Mouse (Mus musculus): ENCODE data around the gene Foxn1. TPM values are rescaled to one million over a fixed set of nuclear protein-coding genes. Genes with fewer than 3 reads are reported as not detected.

Foxn1 gene
- total and polyA plus RNA-seq, 2 experiments from 2014 or later = not detected

DNA sequence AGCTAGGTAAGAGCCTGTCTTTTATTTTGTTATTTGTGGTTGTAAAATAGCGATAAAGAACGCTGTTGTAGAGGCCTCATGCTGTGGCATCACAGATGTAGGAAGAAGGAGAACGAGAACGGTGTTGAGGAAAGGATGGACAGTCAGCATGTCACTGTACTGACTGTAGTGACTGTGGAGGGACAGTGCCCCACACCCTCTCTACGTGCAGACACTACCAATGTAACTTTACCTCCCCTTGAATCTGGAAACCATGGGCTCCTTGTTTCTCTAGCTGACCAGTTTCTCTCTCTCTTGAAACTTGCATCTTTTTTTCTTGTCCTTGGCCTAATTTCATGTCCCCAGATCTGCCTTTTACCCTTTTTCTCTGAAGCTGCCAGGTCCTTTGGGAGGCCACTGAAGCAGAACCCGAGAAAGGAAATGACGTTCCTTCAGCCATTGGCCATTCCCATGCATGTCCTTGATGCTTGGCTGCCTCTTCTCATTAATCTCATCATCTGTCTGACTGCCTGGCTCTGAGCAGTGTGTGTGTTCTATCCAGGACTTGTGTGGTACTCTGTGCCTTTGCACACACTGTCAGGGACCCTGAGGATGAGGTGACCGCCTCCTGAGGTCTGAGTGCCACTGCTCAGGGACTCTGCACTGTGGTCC lies 75.4 kb downstream of the Foxn1 start:
- no peaks in the 10 kb centered on the region for H3K4me1 ChIP-seq (ENCODE audit: control insufficient read depth, insufficient read depth)
- no peaks in the 10 kb centered on the region for H3K9me3 ChIP-seq (replicated peaks; ENCODE audit: control insufficient read depth, low read length)
- no peak for TF ChIP-seq EP300 (IDR thresholded peaks at IDR 0.05; ENCODE audit: low read depth)
- no peak for TF ChIP-seq CTCF (IDR thresholded peaks at IDR 0.05; ENCODE audit: low read depth)
- H3K4me3 ChIP-seq (ENCODE audit: low read depth, low read length) = no peak overlapping the region
- DNase-seq (ENCODE audit: low spot score) = no peak
- H3K27me3 ChIP-seq (ENCODE audit: control insufficient read depth, insufficient read depth, low read length) = no peaks in the 10 kb centered on the region
- H3K4me2 ChIP-seq (ENCODE audit: low read depth, low read length) = no peak overlapping the region
- no peak overlapping the region for H3K27ac ChIP-seq (ENCODE audit: low read depth)
- no peak for ATAC-seq (ENCODE audit: insufficient read depth, low read depth)
- no peak overlapping the region for H3K9ac ChIP-seq (replicated peaks; ENCODE audit: low read depth, low read length)
- WGBS = 89% methylated on average over 8 of the region's 8 CpGs
- peaks cover 67% of the 10 kb centered on the region for H3K36me3 ChIP-seq (replicated peaks; ENCODE audit: control insufficient read depth, insufficient read depth, low read length)

Other genes starting within 250 kb of the Foxn1 start
- gene Traf4, start 221.0 kb downstream of the Foxn1 start, total RNA-seq (2014; rRNA removed; ENCODE audit: low replicate concordance) = 25.1 and 42.6 TPM in 2 replicates
- gene Traf4, start 221.0 kb downstream of the Foxn1 start, polyA plus RNA-seq (2015; fragmentation: Nextera tagmentation; extraction: Ambion mirVana) = 21.2 and 22.9 TPM in 2 replicates
- 24.6 and 27.2 TPM in 2 replicates for gene Nek8, start 209.9 kb downstream of the Foxn1 start, total RNA-seq (2014; rRNA removed; ENCODE audit: low replicate concordance)
- 8.1 and 9.1 TPM in 2 replicates for gene Nek8, start 209.9 kb downstream of the Foxn1 start, polyA plus RNA-seq (2015; fragmentation: Nextera tagmentation; extraction: Ambion mirVana)
- 19.9 and 24.1 TPM in 2 replicates for gene Tlcd1, start 209.8 kb downstream of the Foxn1 start, total RNA-seq (2014; rRNA removed; ENCODE audit: low replicate concordance)
- gene Tlcd1, start 209.8 kb downstream of the Foxn1 start, polyA plus RNA-seq (2015; fragmentation: Nextera tagmentation; extraction: Ambion mirVana) = 15.1 and 16.8 TPM in 2 replicates
- 473 and 508 TPM in 2 replicates for gene Rpl23a, start 203.0 kb downstream of the Foxn1 start, total RNA-seq (2014; rRNA removed; ENCODE audit: low replicate concordance)
- 719 and 776 TPM in 2 replicates for gene Rpl23a, start 203.0 kb downstream of the Foxn1 start, polyA plus RNA-seq (2015; fragmentation: Nextera tagmentation; extraction: Ambion mirVana)
- 55.1 and 57.5 TPM in 2 replicates for gene Rab34, start 198.1 kb downstream of the Foxn1 start, total RNA-seq (2014; rRNA removed; ENCODE audit: low replicate concordance)
- 37.1 and 39.7 TPM in 2 replicates for gene Rab34, start 198.1 kb downstream of the Foxn1 start, polyA plus RNA-seq (2015; fragmentation: Nextera tagmentation; extraction: Ambion mirVana)
- not detected in 2 replicates for gene Proca1, start 193.2 kb downstream of the Foxn1 start, total RNA-seq (2014; rRNA removed; ENCODE audit: low replicate concordance)
- 2.1 and 3.2 TPM in 2 replicates for gene Proca1, start 193.2 kb downstream of the Foxn1 start, polyA plus RNA-seq (2015; fragmentation: Nextera tagmentation; extraction: Ambion mirVana)
- gene Sdf2, start 140.8 kb downstream of the Foxn1 start, total RNA-seq (2014; rRNA removed; ENCODE audit: low replicate concordance) = 62.5 and 101 TPM in 2 replicates
- gene Sdf2, start 140.8 kb downstream of the Foxn1 start, polyA plus RNA-seq (2015; fragmentation: Nextera tagmentation; extraction: Ambion mirVana) = 58.9 and 64.3 TPM in 2 replicates
- gene Supt6, start 140.6 kb downstream of the Foxn1 start, total RNA-seq (2014; rRNA removed; ENCODE audit: low replicate concordance) = 12.1 and 17.0 TPM in 2 replicates
- gene Supt6, start 140.6 kb downstream of the Foxn1 start, polyA plus RNA-seq (2015; fragmentation: Nextera tagmentation; extraction: Ambion mirVana) = 6.9 and 7.6 TPM in 2 replicates
- 105 and 108 TPM in 2 replicates for gene 2610507B11Rik, start 124.8 kb downstream of the Foxn1 start, total RNA-seq (2014; rRNA removed; ENCODE audit: low replicate concordance)
- gene 2610507B11Rik, start 124.8 kb downstream of the Foxn1 start, polyA plus RNA-seq (2015; fragmentation: Nextera tagmentation; extraction: Ambion mirVana) = 86.4 and 91.2 TPM in 2 replicates
- 0.19 TPM in 1 of 2 replicates, not detected in the other for gene BC030499, start 95.7 kb downstream of the Foxn1 start, total RNA-seq (2014; rRNA removed; ENCODE audit: low replicate concordance)
- gene BC030499, start 95.7 kb downstream of the Foxn1 start, polyA plus RNA-seq (2015; fragmentation: Nextera tagmentation; extraction: Ambion mirVana) = 0.18 and 0.22 TPM in 2 replicates
- gene Spag5, start 85.0 kb downstream of the Foxn1 start, total RNA-seq (2014; rRNA removed; ENCODE audit: low replicate concordance) = 16.8 and 23.4 TPM in 2 replicates
- 5.5 and 6.8 TPM in 2 replicates for gene Spag5, start 85.0 kb downstream of the Foxn1 start, polyA plus RNA-seq (2015; fragmentation: Nextera tagmentation; extraction: Ambion mirVana)
- gene Aldoc, start 63.6 kb downstream of the Foxn1 start, total RNA-seq (2014; rRNA removed; ENCODE audit: low replicate concordance) = 32.5 and 50.7 TPM in 2 replicates
- 15.1 and 15.2 TPM in 2 replicates for gene Aldoc, start 63.6 kb downstream of the Foxn1 start, polyA plus RNA-seq (2015; fragmentation: Nextera tagmentation; extraction: Ambion mirVana)
- gene Pigs, start 58.1 kb downstream of the Foxn1 start, total RNA-seq (2014; rRNA removed; ENCODE audit: low replicate concordance) = 36.0 and 39.7 TPM in 2 replicates
- gene Pigs, start 58.1 kb downstream of the Foxn1 start, polyA plus RNA-seq (2015; fragmentation: Nextera tagmentation; extraction: Ambion mirVana) = 31.2 and 32.3 TPM in 2 replicates
- gene Unc119, start 43.1 kb downstream of the Foxn1 start, total RNA-seq (2014; rRNA removed; ENCODE audit: low replicate concordance) = 52.9 and 57.3 TPM in 2 replicates
- gene Unc119, start 43.1 kb downstream of the Foxn1 start, polyA plus RNA-seq (2015; fragmentation: Nextera tagmentation; extraction: Ambion mirVana) = 20.9 and 24.8 TPM in 2 replicates
- gene Slc13a2, start 35.7 kb upstream of the Foxn1 start, total RNA-seq (2014; rRNA removed; ENCODE audit: low replicate concordance) = 0.54 TPM in 1 of 2 replicates, not detected in the other
- gene Slc13a2, start 35.7 kb upstream of the Foxn1 start, polyA plus RNA-seq (2015; fragmentation: Nextera tagmentation; extraction: Ambion mirVana) = 0.10 TPM in 1 of 2 replicates, not detected in the other
- gene Slc46a1, start 79.1 kb upstream of the Foxn1 start, total RNA-seq (2014; rRNA removed; ENCODE audit: low replicate concordance) = 3.7 and 8.4 TPM in 2 replicates
- gene Slc46a1, start 79.1 kb upstream of the Foxn1 start, polyA plus RNA-seq (2015; fragmentation: Nextera tagmentation; extraction: Ambion mirVana) = 4.5 TPM in 2 replicates
- gene Sarm1, start 111.2 kb upstream of the Foxn1 start, total RNA-seq (2014; rRNA removed; ENCODE audit: low replicate concordance) = not detected in 2 replicates
- gene Sarm1, start 111.2 kb upstream of the Foxn1 start, polyA plus RNA-seq (2015; fragmentation: Nextera tagmentation; extraction: Ambion mirVana) = not detected in 2 replicates
- 0.73 and 2.3 TPM in 2 replicates for gene Vtn, start 112.5 kb upstream of the Foxn1 start, total RNA-seq (2014; rRNA removed; ENCODE audit: low replicate concordance)
- 2.7 and 4.0 TPM in 2 replicates for gene Vtn, start 112.5 kb upstream of the Foxn1 start, polyA plus RNA-seq (2015; fragmentation: Nextera tagmentation; extraction: Ambion mirVana)
- gene Sebox, start 116.9 kb upstream of the Foxn1 start, total RNA-seq (2014; rRNA removed; ENCODE audit: low replicate concordance) = not detected in 2 replicates
- gene Sebox, start 116.9 kb upstream of the Foxn1 start, polyA plus RNA-seq (2015; fragmentation: Nextera tagmentation; extraction: Ambion mirVana) = not detected in 2 replicates
- gene Tmem199, start 125.6 kb upstream of the Foxn1 start, total RNA-seq (2014; rRNA removed; ENCODE audit: low replicate concordance) = 13.1 and 29.9 TPM in 2 replicates
- gene Tmem199, start 125.6 kb upstream of the Foxn1 start, polyA plus RNA-seq (2015; fragmentation: Nextera tagmentation; extraction: Ambion mirVana) = 35.0 and 36.4 TPM in 2 replicates
- 225 and 247 TPM in 2 replicates for gene Poldip2, start 125.6 kb upstream of the Foxn1 start, total RNA-seq (2014; rRNA removed; ENCODE audit: low replicate concordance)
- gene Poldip2, start 125.6 kb upstream of the Foxn1 start, polyA plus RNA-seq (2015; fragmentation: Nextera tagmentation; extraction: Ambion mirVana) = 209 and 214 TPM in 2 replicates
- gene Tnfaip1, start 149.8 kb upstream of the Foxn1 start, total RNA-seq (2014; rRNA removed; ENCODE audit: low replicate concordance) = 49.7 and 52.1 TPM in 2 replicates
- 48.7 and 50.0 TPM in 2 replicates for gene Tnfaip1, start 149.8 kb upstream of the Foxn1 start, polyA plus RNA-seq (2015; fragmentation: Nextera tagmentation; extraction: Ambion mirVana)
- 90.8 and 148 TPM in 2 replicates for gene Ift20, start 149.8 kb upstream of the Foxn1 start, total RNA-seq (2014; rRNA removed; ENCODE audit: low replicate concordance)
- 111 and 114 TPM in 2 replicates for gene Ift20, start 149.8 kb upstream of the Foxn1 start, polyA plus RNA-seq (2015; fragmentation: Nextera tagmentation; extraction: Ambion mirVana)
- gene Tmem97, start 164.2 kb upstream of the Foxn1 start, total RNA-seq (2014; rRNA removed; ENCODE audit: low replicate concordance) = 41.5 and 57.2 TPM in 2 replicates
- 37.5 and 39.4 TPM in 2 replicates for gene Tmem97, start 164.2 kb upstream of the Foxn1 start, polyA plus RNA-seq (2015; fragmentation: Nextera tagmentation; extraction: Ambion mirVana)